Mouse (Mus musculus): ENCODE measurements at regions not wholly inside any gene's neighbourhood (a gene's known extent, or its start where the extent isn't known, plus 50 kb on each side); places are given as distances from the start of the nearest gene placed in this dataset.
"Not testable (repeated sequence)": the region's sequence is repeated elsewhere in the genome, so short reads cannot be mapped to it uniquely, and the experiment has no call there.

DNA sequence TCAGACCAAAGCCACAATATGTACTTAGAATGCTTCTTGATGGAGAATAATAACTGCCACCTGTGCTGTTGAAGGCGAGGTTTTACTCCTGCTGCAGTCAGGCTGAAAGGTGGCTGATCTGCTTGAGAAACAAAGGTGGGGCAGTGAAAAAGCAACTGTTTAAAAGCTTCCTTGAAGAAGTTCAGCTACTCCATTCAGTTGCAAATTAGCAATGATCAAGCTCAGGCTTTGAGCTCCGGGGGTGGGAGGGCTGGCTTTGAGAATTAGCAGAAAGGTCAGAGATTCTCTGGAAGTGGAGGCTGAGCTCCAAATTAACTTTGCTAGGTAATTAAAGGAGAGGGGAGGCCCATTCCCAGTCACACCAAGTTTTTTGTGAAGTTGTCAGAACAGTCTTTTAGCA, 90.2 kb upstream of the Tns3 start:
- TF ChIP-seq CTCF (IDR thresholded peaks at IDR 0.05; ENCODE audit: borderline replicate concordance, extremely low read depth, insufficient read depth, insufficient read length); POLR2A (IDR thresholded peaks at IDR 0.05; ENCODE audit: borderline replicate concordance, extremely low read depth, insufficient read depth, insufficient read length, poor library complexity, severe bottlenecking): not testable (repeated sequence)

Data from brain, embryonic 14.5 days (tissue).